Mouse (Mus musculus) neutrophil, adult 59 days (primary cell): ENCODE data around the gene Celsr3. TPM values are rescaled to one million over a fixed set of nuclear protein-coding genes. Genes with fewer than 3 reads are reported as not detected.

Source experiments
- total RNA-seq, 2 experiments: library from RNA; stranded (reverse); gene quantifications; 1 replicate in 1 of 2; 2 replicates in 1 of 2; pipeline ENCODE4 v1.2.4; 2023

Celsr3 gene
- total RNA-seq: 10 to 100 TPM; 62.0 to 66.3 TPM

DNA sequence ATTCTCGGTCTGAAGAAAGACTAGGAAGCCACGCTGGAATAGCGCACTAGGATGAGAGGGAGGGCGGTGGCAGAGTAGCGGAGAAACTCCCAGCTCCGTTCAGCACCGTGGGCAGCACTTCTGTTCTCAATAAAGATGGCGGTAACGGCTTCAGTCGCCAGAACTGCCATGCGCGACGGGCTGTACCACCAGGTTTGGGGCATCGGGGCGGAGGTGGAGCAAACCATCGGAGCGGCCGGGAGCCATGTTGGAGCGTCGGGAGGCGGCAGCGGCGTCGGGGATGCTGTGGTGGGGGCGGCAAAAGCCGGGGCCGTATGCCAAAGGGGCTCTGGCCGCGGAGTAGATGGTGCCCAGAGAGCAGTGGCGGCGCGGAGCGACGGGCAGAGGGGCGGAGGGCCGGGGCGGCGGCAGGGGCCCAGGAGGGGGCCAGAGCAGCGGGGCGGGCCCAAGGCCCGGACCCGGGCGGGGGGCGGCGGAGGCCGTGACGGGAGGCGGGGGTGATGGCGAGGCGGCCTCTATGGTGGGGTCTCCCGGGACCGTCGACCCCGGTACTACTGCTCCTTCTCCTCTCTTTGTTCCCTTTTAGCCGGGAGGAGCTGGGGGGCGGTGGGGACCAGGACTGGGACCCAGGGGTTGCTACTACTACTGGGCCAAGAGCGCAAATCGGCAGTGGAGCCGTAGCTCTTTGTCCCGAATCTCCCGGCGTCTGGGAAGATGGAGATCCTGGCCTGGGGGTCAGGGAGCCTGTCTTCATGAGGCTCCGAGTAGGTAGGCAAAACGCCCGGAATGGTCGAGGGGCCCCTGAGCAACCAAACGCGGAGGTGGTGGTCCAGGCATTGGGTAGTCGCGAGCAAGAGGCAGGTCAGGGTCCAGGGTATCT, at the start of gene Celsr3:
Gene Celsr3, plus strand, starts transcription at position 501 of the 880 bp plus-strand sequence.

DNA sequence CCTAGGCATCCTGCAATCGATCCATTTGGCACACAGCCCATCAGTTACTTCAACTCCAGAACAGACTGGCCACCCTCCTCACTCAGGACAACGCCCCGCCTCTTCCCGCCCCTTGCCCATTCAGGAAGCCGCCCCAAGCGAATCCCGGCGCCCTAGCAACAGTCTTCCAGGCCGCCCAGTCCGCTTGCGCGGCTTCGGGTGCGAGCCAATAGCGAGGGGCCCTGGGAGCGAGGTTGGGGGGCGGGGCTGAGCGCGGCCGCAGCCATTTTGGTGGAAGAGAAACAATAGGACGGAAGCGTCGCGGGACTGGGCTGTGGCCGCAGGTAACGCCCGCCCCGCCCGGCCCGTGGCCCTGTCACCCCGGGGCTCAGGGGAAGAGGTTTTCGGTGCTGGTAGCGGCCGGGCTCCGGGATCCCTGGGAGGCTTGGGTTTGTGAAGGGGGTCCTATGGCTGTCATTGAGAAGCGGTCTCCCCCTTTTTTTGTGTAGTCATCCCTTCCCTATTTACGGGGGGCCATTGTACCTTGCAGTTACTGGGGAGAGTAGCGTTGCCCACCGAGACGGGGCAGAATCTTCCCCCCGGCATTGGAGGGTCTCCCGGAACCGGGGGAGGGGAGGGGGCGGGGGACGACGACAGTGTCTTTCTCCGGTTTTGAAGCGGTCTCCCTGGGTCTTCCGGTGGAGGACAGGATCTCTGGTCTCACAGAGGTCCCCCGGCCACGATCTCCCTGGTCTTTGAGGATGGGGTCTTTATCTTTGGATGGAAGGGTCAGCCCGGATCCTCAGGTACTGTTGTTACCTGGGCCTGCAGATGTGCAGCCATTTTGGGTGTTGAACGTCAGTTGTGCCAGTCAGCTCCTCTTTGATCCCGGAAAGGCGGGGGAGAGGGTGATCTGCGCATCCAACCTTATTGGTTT, 42.3 kb upstream of the Celsr3 start, which contains the start of gene Ip6k2:
Gene Ip6k2, plus strand, starts transcription at position 249 of the 916 bp plus-strand sequence.

GRCm38 (mm10) chr9:108808163-108808665, 17.9 kb upstream of the Celsr3 start, which contains the start of gene Nckipsd:
TSS of gene Nckipsd (plus strand) at chr9:108808368.

GRCm38 (mm10) chr9:108852976-108853375, 26.9 kb downstream of the Celsr3 start, which contains the start of gene Slc26a6:
TSS of gene Slc26a6 (plus strand) at chr9:108853283.

Other genes starting within 250 kb of the Celsr3 start
- 1 to 10 TPM; 5.1 to 5.3 TPM for gene Wdr6, start 247.6 kb upstream of the Celsr3 start, total RNA-seq
- under 1 TPM; 0.31 to 0.73 TPM for gene P4htm, start 228.7 kb upstream of the Celsr3 start, total RNA-seq
- 100 to 1,000 TPM; 103 to 104 TPM for gene Arih2, start 176.9 kb upstream of the Celsr3 start, total RNA-seq
- 10 to 100 TPM; 24.0 to 25.3 TPM for gene Slc25a20, start 164.2 kb upstream of the Celsr3 start, total RNA-seq
- 10 to 100 TPM; 12.7 to 16.7 TPM for gene Prkar2a, start 137.0 kb upstream of the Celsr3 start, total RNA-seq
- 10 to 100 TPM; 37.4 to 37.5 TPM for gene Ip6k2, start 42.5 kb upstream of the Celsr3 start, total RNA-seq
- 10 to 100 TPM in 1 of 2 experiments, 1 to 10 TPM in 1; 8.0 to 11.6 TPM for gene Nckipsd, start 18.0 kb upstream of the Celsr3 start, total RNA-seq
- gene Slc26a6, start 27.0 kb downstream of the Celsr3 start, total RNA-seq: 10 to 100 TPM in 1 of 2 experiments, 1 to 10 TPM in 1; 7.8 to 10.0 TPM
- gene Tmem89, start 88.3 kb downstream of the Celsr3 start, total RNA-seq: not detected
- 100 to 1,000 TPM; 138 to 154 TPM for gene Uqcrc1, start 110.3 kb downstream of the Celsr3 start, total RNA-seq
- 1 to 10 TPM; 1.4 to 2.2 TPM for gene Col7a1, start 127.3 kb downstream of the Celsr3 start, total RNA-seq
- under 1 TPM in 1 of 2 experiments, not detected in 1; 0.33 TPM for gene Ucn2, start 159.7 kb downstream of the Celsr3 start, total RNA-seq
- 100 to 1,000 TPM; 145 to 160 TPM for gene Pfkfb4, start 165.5 kb downstream of the Celsr3 start, total RNA-seq
- 100 to 1,000 TPM; 198 to 256 TPM for gene Shisa5, start 212.2 kb downstream of the Celsr3 start, total RNA-seq
- gene Trex1, start 233.4 kb downstream of the Celsr3 start, total RNA-seq: 10 to 100 TPM; 46.5 to 47.0 TPM
- 10 to 100 TPM; 12.7 to 16.1 TPM for gene Atrip, start 247.8 kb downstream of the Celsr3 start, total RNA-seq